Comparison of ENCODE assay signal across 12 mouse cellular contexts in the genomic region with DNA sequence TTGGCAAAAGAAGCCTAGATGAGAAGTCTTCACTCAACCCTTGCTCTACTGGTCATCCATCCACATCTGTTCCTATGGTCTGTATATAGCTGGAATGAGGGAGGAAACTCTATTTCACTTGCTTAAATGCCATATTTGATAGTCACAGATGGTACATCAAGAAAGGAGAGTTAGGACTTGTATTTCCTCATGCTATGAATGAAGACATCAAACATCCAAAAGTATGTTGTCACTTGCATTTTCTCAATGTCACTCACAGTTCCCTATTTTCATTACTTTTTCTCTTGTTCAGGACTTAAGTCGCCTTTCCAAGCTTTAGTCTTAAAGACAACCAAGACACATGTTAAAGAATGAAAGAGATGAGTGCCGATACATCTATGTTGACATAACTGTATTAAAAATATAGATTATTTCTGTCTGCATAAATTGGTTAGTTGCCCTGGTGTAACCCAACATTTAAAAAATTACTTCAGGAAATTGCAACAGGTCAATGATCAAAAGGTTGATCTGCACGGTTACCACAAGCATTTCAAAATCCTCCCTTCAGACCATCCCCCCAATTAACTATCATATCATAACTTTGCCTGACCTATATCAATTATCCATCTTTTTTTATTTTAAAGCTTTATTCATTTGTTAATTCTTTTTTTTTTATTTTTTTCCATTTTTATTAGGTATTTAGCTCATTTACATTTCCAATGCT.
"Had no signal": no experiment of that assay in that cellular context is flagged by ENCODE, and none has a peak within 500 bp of the region (broad histone marks: within the 10 kb centered on the region; RNA-seq: fewer than 3 reads in every experiment).

No protein-coding gene starts in this region.

- DNase-seq: lung, adult 18-20 months; lung, embryonic 14.5 days; lung, postnatal 10 days; lung, postnatal 4 days; midbrain, embryonic 14.5 days; retina, postnatal 1 day; right cerebral cortex, adult 18-20 months; right cerebral cortex, postnatal 25 days; thymus, adult 18-20 months; thymus, postnatal 14 days; thymus, postnatal 36 days had no signal

- ATAC-seq: midbrain, embryonic 16.5 days had no signal
